Mouse (Mus musculus) liver, embryonic 12.5 days (tissue): ENCODE data around the gene Pcnx3. TPM values are rescaled to one million over a fixed set of nuclear protein-coding genes. Genes with fewer than 3 reads are reported as not detected.

Experiments
- ATAC-seq: fragments of 200-750 bp; cut with Nextera tagmentation; 2 replicates; pipeline ENCODE4 v1.8.0; 2017; ENCODE audit warnings: moderate number of reproducible peaks, mild to moderate bottlenecking, moderate library complexity
- H3K27ac ChIP-seq: fragments of 300-500 bp; sonication (generic); 2 replicates; pipeline ENCODE4 v1.5.1; 2016; ENCODE audit warnings: mild to moderate bottlenecking
- H3K27me3 ChIP-seq: fragments of 300-500 bp; sonication (generic); replicated peaks from 2 replicates; pipeline ENCODE4 v1.6.1; 2016; ENCODE audit warnings: mild to moderate bottlenecking, moderate library complexity
- H3K36me3 ChIP-seq: fragments of 300-500 bp; sonication (generic); 2 replicates; pipeline ENCODE4 v1.6.1; 2016; ENCODE audit warnings: mild to moderate bottlenecking, moderate library complexity
- H3K4me1 ChIP-seq: fragments of 300-500 bp; sonication (generic); 2 replicates; pipeline ENCODE4 v1.6.1; 2016
- H3K4me2 ChIP-seq: fragments of 300-500 bp; sonication (generic); 2 replicates; pipeline ENCODE4 v1.6.1; 2016; ENCODE audit warnings: mild to moderate bottlenecking, moderate library complexity
- H3K4me3 ChIP-seq: fragments of 300-500 bp; sonication (generic); 2 replicates; pipeline ENCODE4 v1.5.1; 2016; ENCODE audit warnings: mild to moderate bottlenecking, moderate library complexity
- H3K9ac ChIP-seq: fragments of 300-500 bp; sonication (generic); 2 replicates; pipeline ENCODE4 v1.6.1; 2016; ENCODE audit warnings: mild to moderate bottlenecking, moderate library complexity
- H3K9me3 ChIP-seq: fragments of 300-500 bp; sonication (generic); replicated peaks from 2 replicates; pipeline ENCODE4 v1.6.1; 2016; ENCODE audit warnings: mild to moderate bottlenecking, moderate library complexity
- WGBS: fragments of 180-500 bp; shearing (Covaris S2); methylation state at CpG from one replicate; pipeline ENCODE4 v1.1.7; 2016; ENCODE audit not compliant: insufficient replicate concordance; 5-methylcytosine and 5-hydroxymethylcytosine counted together
- microRNA-seq: library from miRNA; unstranded; fragments of <30 nt; microRNA quantifications from one replicate; pipeline ENCODE4, GENCODE M21; 2017
- polyA plus RNA-seq: library from polyadenylated mRNA; unstranded; fragments of >200 nt; fragmentation: Nextera tagmentation; extraction: Ambion mirVana; gene quantifications from 2 replicates; pipeline ENCODE4 v1.2.1, GENCODE M21; 2016

The Pcnx3 gene
- polyA plus RNA-seq, 1 experiment from 2014 or later: 18.4 TPM

DNA sequence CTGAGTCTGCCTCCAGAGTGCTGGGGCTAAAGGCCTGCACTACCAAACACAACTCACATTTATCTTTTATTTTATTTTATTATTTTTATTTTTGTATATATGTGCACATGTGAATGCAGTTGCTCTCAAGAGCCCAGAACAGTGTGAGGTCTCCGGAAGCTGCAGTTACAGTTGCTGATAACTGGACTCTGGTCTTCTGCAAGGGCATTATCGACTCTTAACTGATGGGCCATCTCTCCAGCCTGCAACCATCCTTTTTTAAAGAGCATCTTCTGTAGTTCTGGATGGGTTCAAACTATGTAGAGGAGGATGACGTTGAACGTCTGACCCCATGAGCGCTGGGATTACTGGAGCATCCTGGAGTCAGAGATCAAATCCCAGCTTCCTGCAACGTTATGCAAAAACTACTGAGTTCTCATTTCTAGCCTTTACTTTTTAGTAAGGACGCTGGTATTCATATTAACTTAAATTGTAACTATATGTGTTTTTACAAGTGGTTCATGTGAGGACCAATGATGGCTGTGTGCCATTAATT, 52.6 kb downstream of the Pcnx3 start:
- no peak overlapping the region for H3K9ac ChIP-seq
- H3K27me3 ChIP-seq: no peaks in the 10 kb centered on the region
- peak overlapping the region; percentile 96 for H3K4me2 ChIP-seq
- H3K9me3 ChIP-seq: no peaks in the 10 kb centered on the region
- H3K4me1 ChIP-seq: peaks cover 44% of the 10 kb centered on the region
- H3K27ac ChIP-seq: no peak overlapping the region
- no peak for ATAC-seq
- H3K4me3 ChIP-seq: no peak overlapping the region
- whole genome bisulfite sequencing: 64% methylated on average over 7 of the region's 7 CpGs
- peaks cover 28% of the 10 kb centered on the region for H3K36me3 ChIP-seq

- no peak for ATAC-seq
- H3K36me3 ChIP-seq: no peaks in the 10 kb centered on the region
- WGBS: 66% methylated on average over 9 of the region's 9 CpGs
These were observed 56.6 kb downstream of the Pcnx3 start for GRCm38 (mm10) chr19:5632120-5632519.

DNA sequence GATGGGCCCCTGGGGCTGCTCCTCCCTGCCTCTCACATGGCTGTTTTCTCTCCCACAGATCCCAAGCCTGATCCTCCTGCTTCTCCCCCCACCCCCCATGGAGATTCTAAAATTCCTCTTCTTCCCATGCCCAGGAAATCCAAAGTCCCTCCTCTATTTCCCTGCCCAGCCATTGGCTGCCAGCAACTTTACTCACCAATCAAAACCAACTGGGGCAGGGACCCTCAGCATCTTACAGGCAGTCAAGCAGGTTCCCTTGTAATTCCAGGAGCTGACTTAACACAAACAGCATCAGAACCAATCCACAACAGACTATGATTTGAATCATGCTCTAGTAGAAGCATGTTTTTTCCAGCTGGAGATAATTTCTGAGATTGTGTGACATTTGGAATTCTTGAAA, 58.8 kb downstream of the Pcnx3 start:
- no peak overlapping the region for H3K4me2 ChIP-seq
- no peaks in the 10 kb centered on the region for H3K36me3 ChIP-seq
- H3K4me1 ChIP-seq: no peaks in the 10 kb centered on the region
- no peak overlapping the region for H3K27ac ChIP-seq
- H3K27me3 ChIP-seq: no peaks in the 10 kb centered on the region
- no peak overlapping the region for H3K9ac ChIP-seq
- ATAC-seq: no peak
- H3K4me3 ChIP-seq: no peak overlapping the region
- no peaks in the 10 kb centered on the region for H3K9me3 ChIP-seq

More at GRCm38 (mm10) chr19:5632120-5632519, 56.6 kb downstream of the Pcnx3 start:
- H3K27me3 ChIP-seq: no peaks in the 10 kb centered on the region
- no peak overlapping the region for H3K4me3 ChIP-seq
- H3K4me2 ChIP-seq: no peak overlapping the region
- no peak overlapping the region for H3K9ac ChIP-seq
- no peak overlapping the region for H3K27ac ChIP-seq
- no peaks in the 10 kb centered on the region for H3K9me3 ChIP-seq
- H3K4me1 ChIP-seq: peaks cover 13% of the 10 kb centered on the region

DNA sequence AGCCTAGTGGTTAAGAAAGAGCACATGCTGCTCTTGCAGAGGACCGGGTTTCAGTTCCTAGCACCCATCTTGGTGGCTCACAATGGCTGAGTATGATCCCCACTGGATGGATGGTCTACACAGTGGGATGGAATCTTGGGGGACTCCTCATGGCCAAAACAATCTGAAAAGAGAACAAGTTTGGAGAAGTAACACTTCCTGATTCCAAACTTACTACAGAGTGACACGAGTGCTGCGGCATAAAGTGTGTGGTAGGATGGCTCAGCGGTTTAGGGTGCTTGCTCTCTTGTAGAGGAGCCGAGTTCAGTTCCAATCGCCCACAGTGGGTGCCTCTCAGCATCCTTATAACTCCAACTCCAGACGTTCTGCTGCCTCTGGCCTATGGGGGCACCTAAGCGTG, 63.4 kb downstream of the Pcnx3 start:
- no peak for ATAC-seq
- 67% methylated on average over 8 of the region's 8 CpGs for WGBS
- no peak overlapping the region for H3K27ac ChIP-seq
- H3K27me3 ChIP-seq: no peaks in the 10 kb centered on the region; the same call in 1 of the 2 replicates
- no peak overlapping the region for H3K9ac ChIP-seq
- H3K36me3 ChIP-seq: no peaks in the 10 kb centered on the region
- no peaks in the 10 kb centered on the region for H3K9me3 ChIP-seq
- no peaks in the 10 kb centered on the region for H3K4me1 ChIP-seq
- H3K4me2 ChIP-seq: no peak overlapping the region
- no peak overlapping the region for H3K4me3 ChIP-seq

- H3K27me3 ChIP-seq: no peaks in the 10 kb centered on the region; the same call in 1 of the 2 replicates
- H3K9me3 ChIP-seq: no peaks in the 10 kb centered on the region
- H3K4me1 ChIP-seq: no peaks in the 10 kb centered on the region
- no peak overlapping the region for H3K27ac ChIP-seq
- 42% methylated on average over 5 of the region's 5 CpGs for WGBS
- H3K4me2 ChIP-seq: no peak overlapping the region
- ATAC-seq: no peak
- no peak overlapping the region for H3K9ac ChIP-seq
- no peak overlapping the region for H3K4me3 ChIP-seq
- H3K36me3 ChIP-seq: no peaks in the 10 kb centered on the region
These were observed 66.8 kb downstream of the Pcnx3 start for GRCm38 (mm10) chr19:5621884-5622283.

GRCm38 (mm10) chr19:5620007-5620406, 68.7 kb downstream of the Pcnx3 start:
- no peak for ATAC-seq
- H3K9me3 ChIP-seq: no peaks in the 10 kb centered on the region
- 29% methylated on average over 4 of the region's 4 CpGs for WGBS
- no peak overlapping the region for H3K9ac ChIP-seq
- no peak overlapping the region for H3K27ac ChIP-seq
- no peak overlapping the region for H3K4me2 ChIP-seq
- peaks cover under 1% of the 10 kb centered on the region; the same call in 1 of the 2 replicates for H3K27me3 ChIP-seq
- no peaks in the 10 kb centered on the region for H3K36me3 ChIP-seq
- H3K4me3 ChIP-seq: no peak overlapping the region
- no peaks in the 10 kb centered on the region for H3K4me1 ChIP-seq

DNA sequence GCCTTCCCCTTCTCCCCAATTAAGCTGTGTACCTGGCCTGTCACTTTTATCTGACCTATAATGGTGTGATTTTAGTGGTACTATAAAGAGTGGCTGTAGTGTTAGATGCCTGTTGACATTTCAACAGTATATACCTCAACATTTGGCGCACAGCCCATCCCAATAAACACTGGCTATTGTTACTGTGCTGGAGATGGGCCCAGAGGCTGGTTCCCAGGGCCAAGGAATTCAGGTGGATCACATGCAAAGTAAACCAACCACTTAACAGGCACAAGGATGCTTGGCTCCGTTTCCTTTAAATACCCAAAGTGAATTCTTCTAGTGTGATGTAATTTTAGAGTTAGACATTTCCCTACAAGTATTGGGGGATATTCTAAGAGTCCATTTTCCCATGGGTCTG, 73.8 kb downstream of the Pcnx3 start:
- no peak overlapping the region for H3K27ac ChIP-seq
- 80% methylated on average over 2 of the region's 2 CpGs for WGBS
- H3K27me3 ChIP-seq: peaks cover 3% of the 10 kb centered on the region; the same call in 1 of the 2 replicates

More for the DNA sequence above, 73.8 kb downstream of the Pcnx3 start:
- no peak for ATAC-seq
- Histone ChIP-seq H3K4me2 (no peak overlapping the region), H3K4me3 (no peak overlapping the region), H3K36me3 (no peaks in the 10 kb centered on the region), H3K9ac (no peak overlapping the region), H3K9me3 (no peaks in the 10 kb centered on the region), H3K4me1 (peaks cover 39% of the 10 kb centered on the region)

Small RNAs within 50 kb of the gene (microRNA-seq; reads per million reads assigned to microRNA genes)
- gene Mir6987: not detected

Other genes with a start within 250 kb of the Pcnx3 start
- not detected in 2 replicates for gene Fosl1, start 241.4 kb downstream of the Pcnx3 start, polyA plus RNA-seq
- gene Ccdc85b, start 231.0 kb downstream of the Pcnx3 start, polyA plus RNA-seq: 4.1 and 4.8 TPM in 2 replicates
- 44.3 and 45.2 TPM in 2 replicates for gene Fibp, start 228.3 kb downstream of the Pcnx3 start, polyA plus RNA-seq
- 0.43 and 0.53 TPM in 2 replicates for gene Ctsw, start 220.4 kb downstream of the Pcnx3 start, polyA plus RNA-seq
- 30.0 and 30.6 TPM in 2 replicates for gene Efemp2, start 215.0 kb downstream of the Pcnx3 start, polyA plus RNA-seq
- 22.2 and 22.9 TPM in 2 replicates for gene Mus81, start 200.5 kb downstream of the Pcnx3 start, polyA plus RNA-seq
- gene Cfl1, start 198.5 kb downstream of the Pcnx3 start, polyA plus RNA-seq: 1,523 and 1,533 TPM in 2 replicates
- 0.13 TPM in 1 of 2 replicates, not detected in the other for gene 1700020D05Rik, start 185.1 kb downstream of the Pcnx3 start, polyA plus RNA-seq
- 7.5 and 8.8 TPM in 2 replicates for gene Snx32, start 178.4 kb downstream of the Pcnx3 start, polyA plus RNA-seq
- gene Ovol1, start 128.3 kb downstream of the Pcnx3 start, polyA plus RNA-seq: not detected in 2 replicates
- 3.4 and 3.5 TPM in 2 replicates for gene Ap5b1, start 120.9 kb downstream of the Pcnx3 start, polyA plus RNA-seq
- gene Rnaseh2c, start 87.0 kb downstream of the Pcnx3 start, polyA plus RNA-seq: 171 and 177 TPM in 2 replicates
- gene Kat5, start 78.7 kb downstream of the Pcnx3 start, polyA plus RNA-seq: 24.9 and 26.8 TPM in 2 replicates
- gene Rela, start 51.4 kb downstream of the Pcnx3 start, polyA plus RNA-seq: 32.1 and 33.6 TPM in 2 replicates
- gene Sipa1, start 25.2 kb downstream of the Pcnx3 start, polyA plus RNA-seq: 41.4 and 41.8 TPM in 2 replicates
- 25.8 and 27.7 TPM in 2 replicates for gene Map3k11, start 166 bp downstream of the Pcnx3 start, polyA plus RNA-seq
- 0.18 and 0.19 TPM in 2 replicates for gene Kcnk7, start 15.5 kb upstream of the Pcnx3 start, polyA plus RNA-seq
- gene Ehbp1l1, start 37.4 kb upstream of the Pcnx3 start, polyA plus RNA-seq: 122 and 124 TPM in 2 replicates
- gene Fam89b, start 40.7 kb upstream of the Pcnx3 start, polyA plus RNA-seq: 45.1 and 45.3 TPM in 2 replicates
- gene Ltbp3, start 52.0 kb upstream of the Pcnx3 start, polyA plus RNA-seq: 3.7 and 3.8 TPM in 2 replicates
- gene Scyl1, start 82.5 kb upstream of the Pcnx3 start, polyA plus RNA-seq: 38.3 and 39.7 TPM in 2 replicates
- 22.1 and 24.2 TPM in 2 replicates for gene Frmd8, start 186.4 kb upstream of the Pcnx3 start, polyA plus RNA-seq
- gene Slc25a45, start 188.9 kb upstream of the Pcnx3 start, polyA plus RNA-seq: 7.5 and 7.7 TPM in 2 replicates
- gene Tigd3, start 205.2 kb upstream of the Pcnx3 start, polyA plus RNA-seq: 3.2 and 3.5 TPM in 2 replicates
- 73.2 and 74.9 TPM in 2 replicates for gene Dpf2, start 224.1 kb upstream of the Pcnx3 start, polyA plus RNA-seq
- 3.4 and 3.6 TPM in 2 replicates for gene Cdc42ep2, start 235.9 kb upstream of the Pcnx3 start, polyA plus RNA-seq